Mouse (Mus musculus) brown adipose tissue, adult 24 weeks (tissue): ENCODE results near the gene Gjb5. TPM values are rescaled to one million over a fixed set of nuclear protein-coding genes. Genes with fewer than 3 reads are reported as not detected.

Experiments
- H3K27ac ChIP-seq: fragments of 200-500 bp; replicated peaks from 2 replicates; pipeline ENCODE4 v1.5.1; 2012; ENCODE audit warnings: low read depth, mild to moderate bottlenecking, low read length
- H3K4me1 ChIP-seq: fragments of 200-500 bp; 2 replicates; pipeline ENCODE4 v1.6.1; 2012; ENCODE audit warnings: low read length, mixed read lengths; ENCODE audit not compliant: control insufficient read depth, insufficient read depth, insufficient read length
- H3K4me3 ChIP-seq: fragments of 200-500 bp; 2 replicates; pipeline ENCODE4 v1.5.1; 2012; ENCODE audit warnings: low read depth, mild to moderate bottlenecking, low read length, moderate library complexity; ENCODE audit not compliant: insufficient read depth
- polyA plus RNA-seq: library from polyadenylated mRNA; stranded (reverse); fragments of >200 nt; gene quantifications from 2 replicates; pipeline ENCODE4 v1.2.4, GENCODE M21; 2012; ENCODE audit not compliant: missing spikeins, insufficient read depth, insufficient read length

Gjb5 gene
- not detected in 2 replicates for polyA plus RNA-seq

DNA sequence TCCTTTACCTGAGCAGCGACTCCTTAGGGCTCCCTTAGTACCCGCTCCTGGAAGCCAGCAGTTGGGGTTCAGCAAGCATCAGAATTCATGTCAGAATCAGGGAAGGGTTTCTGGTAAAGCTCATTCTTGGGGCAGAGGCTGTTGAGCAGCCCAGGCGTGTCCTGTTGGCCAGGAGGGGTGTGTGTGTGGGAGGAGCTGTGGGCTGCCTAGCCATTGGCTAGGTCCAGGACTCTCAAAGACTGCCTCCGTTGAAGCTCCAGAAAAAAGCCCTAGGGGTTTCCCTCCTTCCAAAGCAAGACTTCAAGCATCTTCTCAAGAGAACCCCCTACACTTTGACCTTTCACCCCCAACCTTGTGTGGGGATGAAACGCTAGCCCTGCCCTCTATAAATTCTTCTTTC, at the start of gene Gjb5:
Gjb5 (minus strand) TSS at position 164 of the 400 bp plus-strand sequence.
- Histone ChIP-seq H3K4me1 (no peaks in the 10 kb centered on the region), H3K4me3 (no peak within 1 kb of the TSS), H3K27ac (no peak within 1 kb of the TSS)

DNA sequence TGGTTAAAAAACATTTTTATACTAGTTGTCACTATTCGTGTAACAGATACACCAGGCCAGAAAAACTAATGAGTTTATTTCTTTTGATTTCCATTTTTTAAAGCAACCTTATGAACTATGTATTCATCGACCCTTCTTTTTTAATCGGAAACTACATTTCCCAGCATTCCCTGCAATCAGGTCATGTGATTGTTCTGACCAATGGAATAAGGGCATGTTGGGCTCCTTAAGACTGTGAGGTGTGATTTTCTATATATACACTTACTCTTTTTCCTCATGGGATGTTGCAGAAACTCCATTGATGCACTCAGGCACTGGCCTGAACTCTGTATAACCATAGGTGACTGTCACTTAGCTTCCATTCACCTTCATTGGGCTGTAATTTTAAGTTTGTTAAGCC, 44.6 kb upstream of the Gjb5 start:
- H3K4me1 ChIP-seq = no peaks in the 10 kb centered on the region
- H3K4me3 ChIP-seq = no peak overlapping the region
- H3K27ac ChIP-seq = no peak overlapping the region

DNA sequence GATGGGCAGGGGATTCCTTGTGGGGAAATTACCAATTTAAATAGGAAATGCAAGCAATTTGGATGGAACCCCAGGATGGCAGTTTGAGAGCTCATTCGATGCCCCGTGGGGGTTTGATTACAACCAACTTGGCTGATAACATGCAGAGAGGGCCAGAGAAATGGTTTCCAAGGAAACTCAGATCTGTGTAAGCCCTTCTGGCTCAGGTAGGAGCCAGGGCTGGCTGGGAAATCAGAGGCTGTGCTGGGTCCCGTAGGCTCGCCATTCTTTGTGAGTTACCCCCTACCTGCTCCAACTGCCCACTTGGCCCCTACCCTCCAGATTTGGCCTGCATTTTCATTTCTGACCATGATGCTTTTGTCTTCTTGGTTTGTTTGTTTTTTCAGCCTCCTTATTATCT, 44.2 kb upstream of the Gjb5 start:
- no peak overlapping the region for H3K4me3 ChIP-seq
- no peak overlapping the region for H3K27ac ChIP-seq
- no peaks in the 10 kb centered on the region for H3K4me1 ChIP-seq

DNA sequence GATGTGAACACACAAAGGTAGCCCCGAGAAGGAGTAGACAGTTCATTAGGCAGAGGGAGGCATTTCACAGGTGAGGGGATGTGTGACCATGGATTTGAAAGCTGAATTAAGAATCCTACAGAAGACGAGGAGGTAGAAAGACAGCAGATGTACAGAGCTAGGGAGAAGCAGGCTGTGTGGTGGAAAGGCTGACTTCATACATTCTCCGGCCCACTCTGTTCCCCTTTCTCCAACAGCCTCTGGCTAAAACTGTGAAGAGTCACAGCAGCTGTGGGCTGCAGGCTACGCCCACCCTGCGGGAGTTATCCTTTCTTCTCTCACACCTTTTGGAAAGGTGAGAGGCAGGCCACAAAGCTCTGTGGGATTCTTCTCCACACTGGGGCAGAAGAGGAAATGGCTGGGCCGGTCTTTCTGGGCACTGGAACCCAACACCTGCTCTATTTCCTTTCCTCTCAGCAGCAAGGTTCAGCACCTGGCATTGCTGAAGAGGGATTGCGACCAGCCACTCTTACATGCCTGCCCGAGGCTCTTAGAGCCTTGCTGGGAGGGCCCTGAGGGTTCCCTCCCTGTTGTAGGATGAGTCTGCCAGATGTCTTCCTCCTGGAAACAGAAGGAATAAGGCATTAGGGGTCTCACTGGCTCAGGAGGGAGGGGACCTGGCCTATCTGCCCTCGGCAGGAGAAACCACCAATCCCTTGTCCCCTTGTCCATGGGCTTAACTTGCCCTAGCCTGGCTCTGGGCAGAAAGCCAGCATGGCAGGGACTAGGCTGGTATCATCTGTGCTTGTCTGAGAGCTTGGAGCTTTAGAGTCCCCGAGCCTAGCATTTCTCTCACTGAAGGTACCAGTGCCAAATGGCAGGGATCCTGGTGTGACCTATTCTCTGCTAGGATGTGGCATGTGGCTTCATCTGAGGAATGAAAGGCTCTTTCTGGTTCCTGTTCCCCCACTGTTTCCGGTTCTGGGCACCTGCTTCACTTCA, 42.5 kb upstream of the Gjb5 start:
- Histone ChIP-seq H3K4me3 (no peak overlapping the region), H3K4me1 (no peaks in the 10 kb centered on the region; the same call in 1 of the 2 replicates), H3K27ac (no peak overlapping the region)

DNA sequence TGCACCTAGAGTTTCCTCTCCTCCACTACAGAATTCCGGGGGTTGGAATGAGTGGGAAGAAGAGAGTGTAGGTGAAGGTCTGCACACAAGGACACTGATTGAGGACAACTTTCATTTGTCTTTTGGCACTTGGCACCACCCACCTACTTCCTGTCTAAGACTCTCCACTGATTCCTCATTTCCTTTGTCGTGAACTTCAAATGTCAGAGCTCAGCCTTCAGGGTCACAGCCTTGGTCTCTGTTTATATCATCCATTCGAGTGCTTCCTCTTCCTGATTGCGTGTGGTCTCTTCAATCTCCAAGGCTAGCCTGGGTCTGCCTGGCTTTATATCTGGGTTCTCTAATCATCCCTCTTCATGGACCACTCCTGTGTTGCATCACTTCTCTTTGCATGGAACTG, 37.6 kb upstream of the Gjb5 start:
- H3K27ac ChIP-seq = no peak overlapping the region
- H3K4me3 ChIP-seq = no peak overlapping the region
- no peaks in the 10 kb centered on the region; the same call in 1 of the 2 replicates for H3K4me1 ChIP-seq

DNA sequence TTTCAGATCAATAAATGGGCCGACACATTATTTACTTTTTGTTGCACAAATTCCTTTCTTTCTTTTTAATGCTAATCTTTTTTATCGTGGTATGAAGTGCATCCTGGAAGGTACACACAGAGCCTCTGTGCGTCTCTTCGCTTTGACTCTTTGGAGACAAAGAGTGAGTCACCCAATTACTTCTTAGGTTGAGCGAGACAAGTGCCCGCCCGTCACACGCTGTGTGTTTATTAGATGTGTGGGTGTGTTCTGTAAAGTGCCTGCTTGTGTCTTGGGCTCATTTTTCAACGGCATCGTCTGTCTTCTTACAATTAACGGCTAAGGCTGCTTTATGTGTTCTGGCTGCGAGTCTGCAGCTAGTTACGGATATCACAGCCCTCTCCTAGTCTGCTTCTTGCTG, 31.7 kb upstream of the Gjb5 start:
- Histone ChIP-seq H3K4me3 (no peak overlapping the region), H3K4me1 (no peaks in the 10 kb centered on the region), H3K27ac (no peak overlapping the region)

DNA sequence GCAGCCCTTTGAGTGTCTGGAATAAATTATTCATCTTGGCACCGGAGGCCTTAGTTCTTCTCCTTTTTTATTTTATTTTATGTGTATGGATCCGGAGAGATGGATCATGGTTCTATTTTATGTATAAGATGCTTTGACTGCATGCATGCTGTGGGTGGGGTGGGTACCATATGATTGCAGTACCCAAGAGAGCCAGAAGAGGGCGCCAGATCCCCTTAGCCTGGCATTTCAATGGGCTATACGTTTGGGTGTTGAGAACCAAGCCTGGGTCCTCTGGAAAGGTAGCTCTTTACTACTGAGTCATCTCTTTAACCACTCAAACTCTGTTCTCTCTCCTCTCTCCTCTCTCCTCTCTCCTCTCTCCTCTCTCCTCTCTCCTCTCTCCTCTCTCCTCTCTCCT, 19.4 kb upstream of the Gjb5 start:
- Histone ChIP-seq H3K4me1 (no peaks in the 10 kb centered on the region), H3K27ac (no peak overlapping the region), H3K4me3 (no peak overlapping the region)

DNA sequence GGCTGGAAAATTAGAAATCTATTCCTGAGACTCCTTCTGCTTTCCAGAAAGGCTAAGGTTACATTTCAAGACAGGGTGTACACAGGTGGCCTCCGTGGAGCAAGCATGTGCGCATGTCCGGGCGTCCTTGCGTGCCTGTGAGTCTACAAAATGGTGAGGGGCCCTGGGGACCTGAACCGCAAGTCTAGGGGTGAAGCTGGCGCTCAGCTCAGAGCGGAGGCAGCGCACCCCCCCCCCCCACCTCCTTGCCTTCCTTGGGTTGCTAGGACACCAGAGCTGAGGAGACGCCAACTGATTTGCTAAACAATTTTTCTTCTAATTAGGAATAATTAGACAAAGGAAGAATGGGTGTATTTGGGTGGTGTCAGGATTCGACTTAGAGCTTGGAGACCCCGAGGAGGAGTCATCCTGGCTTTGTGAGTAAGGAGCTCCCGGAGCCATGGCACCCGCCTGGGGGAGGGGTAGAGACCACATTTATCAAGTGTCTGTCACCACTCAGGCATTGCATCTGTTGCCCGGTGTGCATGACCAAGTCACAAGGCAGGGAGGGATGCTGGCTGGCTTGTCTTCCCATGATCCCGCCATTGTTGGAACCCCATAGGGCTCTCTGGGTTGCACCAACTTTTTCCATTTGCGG, 17.7 kb upstream of the Gjb5 start:
- no peak overlapping the region for H3K27ac ChIP-seq
- no peak overlapping the region for H3K4me3 ChIP-seq
- no peaks in the 10 kb centered on the region for H3K4me1 ChIP-seq

DNA sequence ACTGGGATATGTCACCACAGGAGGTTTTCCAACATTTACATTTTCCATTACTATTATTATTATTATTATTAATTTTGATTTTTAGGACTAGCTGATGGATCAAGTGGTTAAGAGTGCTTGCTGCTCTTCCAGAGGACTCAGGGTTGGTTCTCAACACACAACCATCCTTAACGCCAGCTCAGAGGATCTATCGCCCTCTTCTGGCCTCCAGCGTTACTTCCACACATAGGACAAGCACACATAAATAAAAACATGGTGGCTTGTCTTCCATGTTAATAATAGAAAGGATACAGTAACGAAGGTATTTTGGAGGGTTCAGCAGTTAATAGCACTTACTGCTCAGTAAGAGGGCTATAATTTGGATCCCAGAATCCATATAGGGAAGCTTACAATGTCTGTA, 16.7 kb upstream of the Gjb5 start:
- Histone ChIP-seq H3K27ac (no peak overlapping the region), H3K4me3 (no peak overlapping the region), H3K4me1 (no peaks in the 10 kb centered on the region)

DNA sequence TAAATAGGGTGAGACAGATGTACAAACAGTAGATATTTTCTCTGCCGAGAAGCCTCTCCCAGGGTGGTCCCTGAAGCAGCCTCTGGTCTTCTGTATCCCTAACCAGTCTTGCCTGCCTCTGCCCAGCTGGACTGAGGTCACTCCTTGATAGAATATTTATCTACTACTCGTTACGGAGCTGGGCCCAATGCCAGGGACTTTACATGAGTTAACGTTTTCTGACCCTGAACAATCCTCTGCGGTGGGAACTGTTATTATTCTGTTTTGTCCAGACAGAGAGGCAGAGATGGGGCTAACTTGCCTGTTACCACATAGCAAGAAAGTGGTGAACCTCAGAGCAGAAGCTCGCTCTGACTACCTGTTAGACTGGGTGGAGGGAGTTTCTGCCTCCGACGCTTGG, 15.5 kb upstream of the Gjb5 start:
- H3K27ac ChIP-seq = no peak overlapping the region
- no peak overlapping the region for H3K4me3 ChIP-seq
- H3K4me1 ChIP-seq = no peaks in the 10 kb centered on the region

DNA sequence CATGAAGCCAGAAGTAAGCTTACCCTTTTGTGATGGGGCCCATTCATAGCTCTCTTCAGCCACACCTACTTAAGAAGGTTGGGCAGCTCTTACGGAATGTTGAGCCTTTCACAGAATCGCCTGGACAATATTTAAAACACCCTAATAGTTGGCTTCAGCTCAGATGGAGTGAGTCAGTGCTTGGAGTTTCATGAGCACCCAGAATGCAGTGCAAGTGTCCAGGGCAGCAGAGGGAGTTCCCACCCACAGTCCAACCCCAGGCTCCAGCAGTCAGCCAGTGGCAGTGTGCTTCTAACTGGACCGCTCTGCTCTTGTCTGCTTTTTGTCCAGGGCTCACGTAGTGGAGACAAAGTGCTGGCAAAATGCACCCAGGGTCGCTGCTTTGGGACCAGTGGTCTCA, 13.6 kb upstream of the Gjb5 start:
- no peaks in the 10 kb centered on the region for H3K4me1 ChIP-seq
- no peak overlapping the region for H3K4me3 ChIP-seq
- H3K27ac ChIP-seq = no peak overlapping the region

DNA sequence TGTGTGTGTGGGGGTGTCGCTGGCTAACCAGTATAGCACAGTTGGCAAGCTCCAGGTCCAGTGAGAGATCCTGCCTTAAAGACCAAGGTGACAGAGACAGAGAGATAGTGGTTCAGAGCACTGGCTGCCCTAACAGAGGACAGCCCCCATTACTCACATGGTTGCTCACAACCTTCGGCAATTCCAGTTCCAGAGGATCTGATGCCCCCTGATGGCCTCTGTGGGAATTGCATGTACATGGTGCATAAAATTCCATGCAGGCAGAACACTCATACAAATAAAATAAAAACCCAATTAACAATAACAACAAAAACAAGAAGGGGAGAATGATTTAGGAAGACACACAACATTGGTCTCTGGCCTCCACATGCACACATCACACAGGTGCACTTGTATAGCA, 12.5 kb upstream of the Gjb5 start:
- no peak overlapping the region for H3K4me3 ChIP-seq
- H3K27ac ChIP-seq = no peak overlapping the region
- H3K4me1 ChIP-seq = no peaks in the 10 kb centered on the region

DNA sequence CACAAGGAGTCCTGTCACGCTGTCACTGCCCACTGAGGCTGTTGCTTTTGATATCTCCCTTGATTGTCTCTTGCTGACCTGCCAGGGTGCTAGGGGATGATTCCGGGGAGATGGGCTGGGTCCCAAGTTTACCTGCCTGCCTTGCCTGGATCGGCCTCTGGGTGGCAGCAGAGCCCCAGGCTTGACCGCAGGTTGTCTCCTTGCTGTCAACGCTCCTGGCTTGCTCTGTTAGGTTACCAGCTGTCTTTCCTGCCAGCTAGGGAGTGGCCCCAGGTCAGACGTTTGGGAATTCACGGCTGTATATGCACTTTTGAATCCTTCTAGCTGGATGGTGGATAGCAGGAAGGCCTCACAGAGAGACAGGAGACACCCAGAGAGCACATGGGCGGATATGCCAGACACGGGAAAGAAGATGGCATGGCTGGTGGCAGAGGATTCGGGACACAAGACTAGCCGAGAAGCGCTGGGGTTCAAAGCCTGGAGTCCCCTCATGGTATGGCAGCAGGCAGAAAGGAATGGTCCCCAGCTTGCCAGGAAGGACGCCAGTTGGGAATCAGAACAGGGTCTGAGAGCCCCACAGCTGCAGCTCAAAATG, 10.5 kb upstream of the Gjb5 start:
- H3K4me1 ChIP-seq = no peaks in the 10 kb centered on the region

DNA sequence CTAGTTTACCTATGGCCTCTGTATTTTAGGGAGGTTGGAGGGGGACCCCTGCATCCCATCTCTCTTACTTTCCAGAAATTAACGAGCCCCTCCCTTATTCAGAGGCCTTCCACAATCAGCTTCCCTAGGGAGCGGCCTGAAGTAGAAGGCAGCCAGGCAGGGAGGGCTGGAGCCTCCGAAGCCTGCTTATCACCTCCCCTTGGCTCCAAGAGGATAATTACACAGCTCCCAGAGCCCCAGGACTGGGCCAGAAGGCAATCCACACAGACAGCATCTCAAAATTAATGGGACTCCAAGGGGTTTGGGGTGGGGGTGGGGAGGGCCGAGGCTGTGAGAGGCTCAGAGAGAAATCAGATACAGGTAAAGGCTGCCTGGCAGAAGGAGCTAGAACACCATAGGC, 7.9 kb upstream of the Gjb5 start:
- H3K4me1 ChIP-seq = no peaks in the 10 kb centered on the region
- H3K4me3 ChIP-seq = no peak overlapping the region
- no peak overlapping the region for H3K27ac ChIP-seq

More for the DNA sequence above, 10.5 kb upstream of the Gjb5 start:
- no peak overlapping the region for H3K4me3 ChIP-seq
- no peak overlapping the region for H3K27ac ChIP-seq

DNA sequence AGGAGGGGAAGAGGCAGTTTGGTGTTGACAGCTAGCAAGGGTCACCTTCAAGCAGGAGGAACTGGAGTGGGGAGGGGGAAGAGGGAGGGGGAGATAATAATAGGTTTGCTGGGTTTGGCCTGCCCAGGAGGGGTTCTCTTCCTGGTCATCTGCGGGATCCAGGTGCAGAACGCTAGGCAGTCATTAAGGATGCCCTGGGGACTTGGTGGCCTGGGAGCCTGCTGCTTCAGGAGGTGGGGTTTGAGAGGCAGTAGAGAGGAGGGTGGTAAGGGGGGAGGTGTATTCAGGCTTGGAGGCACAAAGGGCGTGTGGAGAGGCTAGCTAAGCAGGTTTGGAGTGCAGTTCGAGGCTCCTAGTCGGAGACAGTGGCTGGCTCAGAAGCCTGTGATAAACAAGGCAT, 7.5 kb upstream of the Gjb5 start:
- Histone ChIP-seq H3K4me1 (no peaks in the 10 kb centered on the region), H3K4me3 (no peak overlapping the region), H3K27ac (no peak overlapping the region)
